Mouse (Mus musculus): ENCODE measurements around the gene Sae1. TPM values are rescaled to one million over a fixed set of nuclear protein-coding genes. Genes with fewer than 3 reads are reported as not detected.

The Sae1 gene
- 10 to 100 TPM; 56.1 to 57.2 TPM for total RNA-seq (2023)

GRCm38 (mm10) chr7:16387160-16388041, at the start of gene Sae1:
Gene Sae1, minus strand, starts transcription at chr7:16387806.

GRCm38 (mm10) chr7:16400689-16401611, 13.3 kb upstream of the Sae1 start, which contains the start of gene Zc3h4:
Gene Zc3h4, plus strand, starts transcription at chr7:16400910.

GRCm38 (mm10) chr7:16308093-16308492, 79.5 kb downstream of the Sae1 start, which contains the start of gene Bbc3:
Gene Bbc3, plus strand, starts transcription at chr7:16308393.

GRCm38 (mm10) chr7:16286026-16286961, 101.3 kb downstream of the Sae1 start, which contains the start of gene Ccdc9:
Gene Ccdc9, minus strand, starts transcription at chr7:16286795.

GRCm38 (mm10) chr7:16273081-16273765, 114.4 kb downstream of the Sae1 start, which contains the start of gene Inafm1:
Gene Inafm1, minus strand, starts transcription at chr7:16273617.

Other genes with a start within 250 kb of the Sae1 start
- gene Meis3, start 212.7 kb downstream of the Sae1 start, total RNA-seq (2023), result under 1 TPM in 1 of 2 experiments, not detected in 1; 0.31 TPM
- 10 to 100 TPM; 21.4 to 24.2 TPM for gene Dhx34, start 165.8 kb downstream of the Sae1 start, total RNA-seq (2023)
- gene C5ar2, start 143.7 kb downstream of the Sae1 start, total RNA-seq (2023), result 10 to 100 TPM; 24.0 to 25.0 TPM
- gene C5ar1, start 128.3 kb downstream of the Sae1 start, total RNA-seq (2023), result 100 to 1,000 TPM; 318 to 350 TPM
- 10 to 100 TPM; 11.0 to 12.4 TPM for gene Inafm1, start 114.2 kb downstream of the Sae1 start, total RNA-seq (2023)
- 100 to 1,000 TPM; 134 to 171 TPM for gene Ccdc9, start 101.0 kb downstream of the Sae1 start, total RNA-seq (2023)
- gene Bbc3, start 79.4 kb downstream of the Sae1 start, total RNA-seq (2023), result 10 to 100 TPM; 24.8 to 27.5 TPM
- gene Zc3h4, start 13.1 kb upstream of the Sae1 start, total RNA-seq (2023), result 10 to 100 TPM; 58.3 to 67.7 TPM
- gene Tmem160, start 65.0 kb upstream of the Sae1 start, total RNA-seq (2023), result 10 to 100 TPM; 22.0 to 30.5 TPM
- gene Npas1, start 89.9 kb upstream of the Sae1 start, total RNA-seq (2023), result not detected
- 1 to 10 TPM; 2.7 to 3.3 TPM for gene Arhgap35, start 227.2 kb upstream of the Sae1 start, total RNA-seq (2023)